Mouse (Mus musculus) brain, embryonic 18.5 days (tissue): ENCODE data around the gene St3gal5.
"Not testable (repeated sequence)": the region's sequence is repeated elsewhere in the genome, so short reads cannot be mapped to it uniquely, and the experiment has no call there.

Experiments
- DNase-seq: peaks from one replicate; pipeline ENCODE4 v3.0.0-alpha.2; 2012; ENCODE audit warnings: low read depth, low spot score

The St3gal5 gene

DNA sequence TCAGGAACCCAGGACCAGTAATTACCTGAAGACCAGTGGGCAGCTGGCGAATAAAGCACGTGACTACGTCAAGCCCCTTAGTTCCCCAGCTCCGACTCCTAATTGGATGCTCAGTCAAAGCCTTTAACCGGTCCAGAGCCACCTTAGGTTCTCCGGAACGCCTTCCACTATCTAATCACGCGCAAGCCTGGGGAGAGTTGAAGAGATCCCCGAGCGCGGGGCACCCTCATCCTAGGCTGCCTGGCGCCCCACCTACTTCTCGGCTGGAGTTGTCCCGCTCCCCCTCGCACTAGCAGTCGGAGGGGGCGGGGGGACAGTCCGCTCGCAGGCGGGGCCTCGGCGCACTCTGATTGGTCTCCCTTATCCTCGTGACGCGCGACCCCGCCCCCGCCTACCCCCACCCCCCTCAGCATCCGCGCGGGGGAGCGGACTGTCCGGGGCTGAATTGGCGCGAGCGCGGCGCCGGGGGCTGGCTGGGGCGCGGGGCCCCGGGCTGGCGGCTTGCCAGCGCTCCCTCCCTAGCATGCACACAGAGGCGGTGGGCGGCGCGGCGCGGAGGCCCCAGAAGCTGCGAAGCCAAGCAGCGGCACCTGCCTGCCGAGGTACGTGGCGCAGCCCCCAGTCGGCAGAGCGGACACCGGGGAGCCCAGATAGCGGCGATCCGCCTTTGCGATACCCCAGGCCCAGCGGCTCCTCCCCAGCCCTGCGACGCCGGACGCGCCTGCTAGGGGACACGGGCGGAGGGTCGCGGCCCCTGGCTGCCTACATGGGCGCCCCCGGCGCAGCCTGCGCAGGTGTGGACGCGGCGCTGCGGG, at the start of gene St3gal5:
St3gal5 (plus strand) TSS at position 412 of the 815 bp plus-strand sequence.
- DNase-seq = peak; percentile 68

DNA sequence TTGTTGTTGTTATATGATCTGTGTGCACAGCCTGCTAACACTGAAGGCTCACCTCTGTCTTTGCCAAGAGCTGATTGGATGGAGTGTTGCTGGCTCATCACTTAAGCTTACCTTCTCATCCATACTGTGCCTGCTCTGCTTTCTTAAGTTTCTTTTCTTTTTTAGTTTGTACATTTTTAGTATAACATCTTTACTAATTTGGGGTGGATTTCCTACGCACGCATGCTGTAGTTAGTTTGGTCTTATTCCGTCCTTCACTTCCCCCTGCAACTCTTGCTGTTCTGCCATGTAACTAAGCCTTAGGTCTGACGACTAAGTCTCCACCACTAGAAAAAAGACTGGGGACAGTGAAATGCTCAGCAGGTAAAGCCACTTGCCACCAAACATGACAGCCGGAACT, 48.7 kb upstream of the St3gal5 start:
- DNase-seq = no peak

GRCm38 (mm10) chr6:72049941-72050340, 47.5 kb upstream of the St3gal5 start:
- no peak for DNase-seq

DNA sequence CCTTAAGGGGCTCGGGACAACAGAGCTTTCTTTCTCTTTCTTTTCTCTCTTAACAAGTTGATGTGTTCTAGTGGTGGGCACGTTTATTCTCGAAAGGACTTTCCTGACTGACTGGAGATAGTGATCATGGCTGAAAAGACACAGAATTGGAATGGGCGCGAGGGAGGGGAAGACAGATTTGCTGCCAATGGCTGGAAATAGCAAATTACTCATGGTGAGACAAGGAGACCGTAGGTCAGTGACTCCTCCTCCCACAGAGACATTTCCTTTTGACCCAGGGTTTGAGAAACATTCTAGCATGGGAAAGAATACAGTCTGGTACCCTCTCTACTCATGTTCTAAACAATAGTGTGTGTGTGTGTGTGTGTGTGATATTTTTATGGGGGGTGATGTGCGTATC, 46.6 kb upstream of the St3gal5 start:
- DNase-seq = no peak

DNA sequence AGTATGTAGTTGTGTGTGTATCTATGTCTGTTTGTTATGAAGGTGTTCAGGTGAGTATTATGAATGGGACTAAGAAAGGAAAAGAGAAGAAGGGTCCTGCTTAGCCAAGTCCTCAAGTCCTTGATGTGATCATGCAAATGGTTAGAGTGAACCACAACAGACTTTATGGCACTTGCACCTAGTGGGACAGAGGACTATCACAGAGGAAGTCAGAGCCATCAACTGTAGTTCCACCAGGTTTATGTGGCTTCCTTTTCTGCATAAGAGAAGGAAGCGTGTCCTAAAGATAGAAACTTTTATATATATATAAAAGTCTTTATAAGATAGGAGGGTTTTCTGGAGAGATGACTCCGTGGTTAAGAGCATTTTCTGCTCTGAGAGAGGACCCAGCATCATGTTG, 46.1 kb upstream of the St3gal5 start:
- no peak for DNase-seq

DNA sequence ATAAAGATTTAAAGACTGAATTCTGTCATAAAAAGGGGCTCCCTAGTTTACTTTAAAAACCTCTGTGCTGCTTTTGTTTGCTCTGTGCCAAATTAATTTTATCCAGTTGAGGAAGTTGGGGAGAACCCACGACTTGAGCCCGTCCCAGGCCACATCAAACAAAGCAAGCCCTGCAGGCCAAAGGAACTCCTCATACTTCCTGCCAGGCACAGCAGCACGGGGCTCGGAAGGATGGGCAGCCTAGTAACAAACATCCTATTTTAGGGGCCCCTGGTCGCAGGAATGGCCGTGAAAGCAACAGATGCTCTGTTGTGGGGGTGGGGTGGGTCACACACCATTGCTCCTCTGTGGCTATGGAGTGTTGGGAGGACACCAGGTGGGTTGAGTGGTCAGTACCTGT, 45.6 kb upstream of the St3gal5 start:
- DNase-seq = no peak

GRCm38 (mm10) chr6:72056548-72056947, 40.8 kb upstream of the St3gal5 start:
- no peak for DNase-seq

- DNase-seq = no peak
Measured at GRCm38 (mm10) chr6:72058398-72058889, 38.9 kb upstream of the St3gal5 start.

DNA sequence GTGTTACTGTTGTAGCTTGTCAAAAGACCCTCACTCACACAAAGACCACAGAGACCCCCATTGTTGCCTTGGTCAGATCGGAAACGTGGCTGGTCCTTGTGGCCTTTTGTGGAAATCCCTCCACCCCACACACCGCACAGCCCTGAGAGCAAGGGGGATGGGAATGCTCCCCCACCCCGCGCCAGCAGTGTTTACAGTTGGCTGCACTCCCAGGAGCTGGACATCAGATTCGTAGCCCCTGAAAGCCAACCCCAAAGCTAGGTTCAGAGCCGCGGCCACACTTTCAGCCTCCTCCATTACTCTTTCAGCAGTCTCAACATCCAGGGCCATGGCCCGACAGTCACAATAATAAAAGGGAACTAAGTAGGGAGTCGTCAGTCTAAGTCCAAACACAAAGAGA, 36.7 kb upstream of the St3gal5 start:
- DNase-seq = not testable (repeated sequence)

- DNase-seq = no peak
Measured at GRCm38 (mm10) chr6:72063718-72064117, 33.7 kb upstream of the St3gal5 start.

- no peak for DNase-seq
Measured at GRCm38 (mm10) chr6:72065988-72066387, 31.4 kb upstream of the St3gal5 start.

GRCm38 (mm10) chr6:72068436-72068835, 29.0 kb upstream of the St3gal5 start:
- no peak for DNase-seq

DNA sequence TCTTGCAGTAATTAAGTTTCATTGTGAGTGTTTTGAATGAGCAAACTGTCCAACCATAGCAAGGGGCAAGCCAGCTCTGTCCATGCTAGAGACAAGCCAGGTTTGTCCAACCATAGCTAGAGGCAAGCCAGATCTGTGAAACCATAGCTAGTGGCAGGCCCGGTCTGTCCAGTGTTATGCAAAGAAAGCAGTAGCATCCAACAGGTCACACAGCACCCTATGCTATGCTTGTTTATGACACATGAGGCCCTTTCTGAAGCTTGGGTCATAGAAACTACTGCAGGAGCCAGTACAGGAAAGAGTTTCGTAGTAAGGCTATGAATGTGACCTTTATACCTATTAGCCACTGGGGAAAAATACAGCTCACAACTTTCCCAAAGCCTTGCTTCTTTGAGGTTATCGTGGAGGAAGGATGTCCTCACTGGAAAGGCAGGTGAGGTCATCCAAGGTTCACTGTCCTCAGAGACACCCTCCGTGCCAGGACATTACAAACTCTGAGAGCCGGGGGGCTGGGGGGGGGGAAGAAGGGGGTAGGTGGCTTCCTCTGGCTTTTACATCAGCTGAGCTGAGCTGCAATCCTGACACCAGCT, 26.0 kb upstream of the St3gal5 start:
- DNase-seq = no peak

DNA sequence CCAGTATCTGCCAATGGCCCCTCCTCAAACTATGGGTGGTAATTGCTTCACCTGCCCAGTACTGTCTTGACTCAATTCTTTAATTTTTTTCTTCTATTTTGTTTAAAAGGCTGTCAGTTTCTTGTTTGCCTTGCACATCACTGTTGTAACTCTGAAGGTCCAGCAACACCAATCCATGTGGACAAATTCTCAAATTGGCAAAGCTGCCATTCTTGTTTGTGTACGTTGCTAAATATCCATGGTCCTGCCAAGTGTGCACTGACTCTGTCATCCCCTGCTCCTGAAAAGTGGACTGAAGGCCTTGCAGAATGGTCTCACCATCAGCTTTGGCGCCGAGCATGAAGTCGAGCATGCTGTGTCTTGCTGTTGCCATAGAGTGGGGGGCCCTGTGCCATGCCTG, 23.6 kb upstream of the St3gal5 start:
- no peak for DNase-seq

DNA sequence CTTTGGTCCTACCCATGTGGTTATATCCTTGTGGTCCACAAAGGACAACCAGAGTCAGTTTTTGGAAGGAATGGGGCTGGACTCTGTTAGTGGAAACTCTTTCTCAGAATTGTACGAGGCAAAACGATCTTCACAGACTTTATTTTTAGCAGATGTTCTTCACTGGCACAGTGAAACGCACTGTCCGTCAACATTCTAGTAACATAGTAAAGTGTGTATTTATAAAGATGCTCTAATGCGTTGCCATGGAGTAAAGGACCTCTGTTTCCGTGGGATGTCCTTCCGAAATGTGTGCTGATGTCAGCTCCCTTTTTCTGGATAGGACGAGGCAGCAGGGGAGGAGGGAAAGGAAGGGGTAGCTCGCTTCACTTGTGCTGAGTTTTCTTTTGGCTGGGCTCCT, 20.9 kb upstream of the St3gal5 start:
- no peak for DNase-seq

GRCm38 (mm10) chr6:72078178-72078577, 19.2 kb upstream of the St3gal5 start:
- DNase-seq = no peak

DNA sequence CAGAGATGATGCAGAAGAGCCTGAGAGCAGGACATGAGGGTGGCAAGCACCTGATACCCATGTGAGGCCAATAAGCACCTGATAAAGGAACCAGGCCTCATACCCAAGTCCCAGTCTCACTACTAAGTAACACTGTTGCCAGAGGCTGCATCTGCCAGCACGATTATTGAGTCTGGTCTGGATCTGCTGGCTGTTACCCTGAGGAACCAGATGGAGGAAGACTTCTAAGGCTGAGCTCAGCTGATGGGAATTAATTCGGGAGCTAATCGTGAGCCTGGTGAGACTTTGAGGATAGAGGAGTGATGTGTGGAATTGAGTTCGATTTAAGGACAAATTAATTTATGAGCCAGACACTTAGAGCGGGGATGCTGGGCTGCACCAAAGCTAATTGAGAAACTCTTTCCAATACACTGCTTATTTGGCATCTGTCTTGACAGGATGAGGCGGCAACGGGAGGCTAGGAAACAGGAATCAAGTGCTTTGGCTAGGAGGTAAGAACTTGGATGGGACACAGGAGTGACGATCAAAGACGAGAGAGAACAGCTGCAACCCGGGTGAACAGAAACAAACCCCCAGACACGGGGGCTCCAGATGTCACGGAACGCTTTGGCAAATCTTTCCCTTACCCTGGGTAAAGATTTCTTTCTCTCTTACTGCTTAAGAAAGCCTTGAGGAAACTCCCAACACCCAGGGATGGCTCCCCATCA, 15.9 kb upstream of the St3gal5 start:
- DNase-seq = peak; percentile 30

DNA sequence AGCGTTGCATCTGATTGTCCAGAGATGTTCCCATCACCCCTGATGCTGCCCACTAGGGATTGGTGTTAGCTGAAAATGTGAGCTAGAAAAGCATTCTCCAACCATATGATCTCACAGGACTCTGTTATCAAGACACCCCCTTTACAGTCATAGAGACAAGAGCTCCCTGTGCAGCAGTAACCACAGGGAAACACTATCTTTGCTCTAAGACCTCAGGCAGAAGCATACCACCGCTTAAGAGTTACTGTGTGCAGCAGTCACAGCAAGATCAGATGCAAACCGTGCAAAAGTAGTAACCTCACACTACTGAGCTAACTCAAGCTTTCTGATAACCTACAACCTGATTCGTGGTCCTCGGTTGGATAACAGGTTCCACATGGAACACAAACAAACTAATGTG, 10.0 kb upstream of the St3gal5 start:
- no peak for DNase-seq

GRCm38 (mm10) chr6:72089865-72090264, 7.5 kb upstream of the St3gal5 start:
- no peak for DNase-seq

DNA sequence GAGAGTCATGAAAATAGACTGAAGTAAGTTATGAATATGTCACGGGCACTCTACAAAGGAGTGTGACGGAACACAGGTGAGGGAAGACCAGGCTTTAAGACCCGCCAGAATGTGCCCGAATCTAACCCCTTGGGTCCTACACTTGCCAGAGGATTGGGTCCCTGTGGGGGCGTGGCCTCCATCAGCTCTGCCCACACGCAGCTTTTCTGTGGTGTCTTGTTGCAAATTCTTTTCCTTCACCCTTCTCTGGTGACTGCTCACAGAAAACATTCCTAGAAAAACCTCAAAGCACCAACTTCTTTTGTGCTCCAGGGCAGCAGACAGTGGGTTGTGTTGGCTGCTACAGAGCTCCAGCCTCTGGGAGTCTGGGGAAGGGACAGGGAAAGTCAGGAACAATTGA, 6.4 kb upstream of the St3gal5 start:
- DNase-seq = no peak

DNA sequence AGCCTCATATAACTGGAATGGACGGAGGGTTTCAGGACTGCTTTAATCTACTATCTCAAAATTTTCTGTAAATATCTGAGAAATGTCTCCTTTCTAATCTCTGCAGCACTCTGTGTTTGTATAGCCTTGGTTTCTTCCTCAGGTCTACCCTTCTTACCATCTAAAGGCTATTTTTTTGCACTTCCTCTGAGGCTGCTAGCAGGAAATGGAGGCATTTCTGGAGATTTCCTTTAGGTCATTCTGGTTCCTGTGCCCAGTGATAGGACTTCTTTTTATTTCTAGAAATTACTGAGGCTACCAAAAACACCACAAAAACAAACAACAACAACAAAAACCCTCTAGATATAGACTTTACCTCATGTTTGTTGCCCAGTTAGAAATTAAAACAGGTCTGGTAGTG, 4.3 kb upstream of the St3gal5 start:
- no peak for DNase-seq

GRCm38 (mm10) chr6:72096217-72096616, 1.2 kb upstream of the St3gal5 start:
- DNase-seq = no peak

GRCm38 (mm10) chr6:72096669-72097068, 723 bp upstream of the St3gal5 start:
- no peak for DNase-seq
